Mouse (Mus musculus) adrenal gland, postnatal 4 days (tissue): ENCODE results near the gene Alox12. TPM values are rescaled to one million over a fixed set of nuclear protein-coding genes. Genes with fewer than 3 reads are reported as not detected.

ENCODE experiments used
- DNase-seq, 2 experiments: peaks; one replicate each; pipeline ENCODE4 v3.0.0; 2021 to 2022; ENCODE audit warnings: low spot score in 2 of 2, mixed read lengths in 2 of 2
- long read RNA-seq, 2 experiments: library from polyadenylated mRNA; stranded (forward); transcript quantifications; one replicate each; pipeline ENCODE4 v2.0.0; 2021
- total RNA-seq, 2 experiments: library from RNA; stranded (reverse); gene quantifications; 2 replicates each; pipeline ENCODE4 v1.2.3; 2021

Gene Alox12
- total RNA-seq = 1 to 10 TPM; 3.4 to 3.7 TPM
- long read RNA-seq, experiment 1, partial matches to known transcripts = 1 of 3 reads
- long read RNA-seq, experiment 1, other reads (novel, unspliced or antisense) = 0 of 3 reads
- long read RNA-seq, experiment 2, partial matches to known transcripts = 2 of 6 reads
- long read RNA-seq, experiment 2, other reads (novel, unspliced or antisense) = 2 of 6 reads

DNA sequence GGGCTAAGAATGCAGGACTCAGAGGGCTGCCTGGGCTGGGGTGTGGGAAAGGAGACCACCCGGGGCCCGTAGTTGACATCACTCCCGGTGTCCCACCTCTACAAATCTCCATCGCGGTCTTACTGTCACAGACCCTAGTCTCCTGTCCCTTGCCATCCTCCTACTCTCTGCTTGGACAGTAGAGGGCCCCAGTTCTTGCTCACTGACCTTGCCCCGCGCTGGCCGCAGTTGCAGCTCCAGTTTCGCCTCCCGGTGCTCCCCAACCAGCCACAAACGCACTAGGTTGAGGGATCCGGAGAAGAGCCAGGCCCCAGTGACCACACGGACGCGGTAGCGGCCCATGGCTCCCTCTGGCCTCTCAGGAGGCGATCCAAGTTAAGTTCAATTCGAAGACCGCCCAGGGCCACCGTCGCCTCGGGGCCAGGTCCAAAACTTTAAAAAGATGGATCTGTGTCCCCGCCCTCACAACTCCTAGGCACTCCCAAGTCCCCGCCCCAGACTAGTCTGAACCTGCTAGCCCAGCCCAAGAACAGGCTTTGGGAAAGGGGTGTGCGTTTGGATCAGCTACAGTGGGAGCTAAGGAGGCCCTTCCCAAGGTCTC, at the start of gene Alox12:
Alox12 (minus strand) TSS at position 423 of the 601 bp plus-strand sequence.
- DNase-seq = no peak

DNA sequence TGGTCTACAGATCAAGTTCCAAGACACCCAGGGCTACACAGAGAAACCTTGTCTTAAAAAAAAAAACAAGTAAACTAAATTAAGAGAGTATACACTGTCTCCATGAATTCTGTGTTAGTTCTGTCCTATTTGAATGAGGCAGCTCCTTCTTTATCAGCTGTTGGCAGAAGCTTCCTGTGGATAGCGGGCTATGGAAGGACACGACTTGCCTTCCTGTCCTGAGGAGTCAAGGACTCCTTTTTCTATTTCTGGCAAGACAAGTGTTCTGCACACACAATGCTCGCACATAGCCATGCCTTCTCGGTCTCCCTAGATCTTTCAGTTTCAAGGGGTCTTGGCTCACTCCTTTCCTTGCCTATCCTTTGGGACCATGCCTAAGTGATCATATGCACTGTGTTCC, 47.1 kb upstream of the Alox12 start:
- no peak for DNase-seq

DNA sequence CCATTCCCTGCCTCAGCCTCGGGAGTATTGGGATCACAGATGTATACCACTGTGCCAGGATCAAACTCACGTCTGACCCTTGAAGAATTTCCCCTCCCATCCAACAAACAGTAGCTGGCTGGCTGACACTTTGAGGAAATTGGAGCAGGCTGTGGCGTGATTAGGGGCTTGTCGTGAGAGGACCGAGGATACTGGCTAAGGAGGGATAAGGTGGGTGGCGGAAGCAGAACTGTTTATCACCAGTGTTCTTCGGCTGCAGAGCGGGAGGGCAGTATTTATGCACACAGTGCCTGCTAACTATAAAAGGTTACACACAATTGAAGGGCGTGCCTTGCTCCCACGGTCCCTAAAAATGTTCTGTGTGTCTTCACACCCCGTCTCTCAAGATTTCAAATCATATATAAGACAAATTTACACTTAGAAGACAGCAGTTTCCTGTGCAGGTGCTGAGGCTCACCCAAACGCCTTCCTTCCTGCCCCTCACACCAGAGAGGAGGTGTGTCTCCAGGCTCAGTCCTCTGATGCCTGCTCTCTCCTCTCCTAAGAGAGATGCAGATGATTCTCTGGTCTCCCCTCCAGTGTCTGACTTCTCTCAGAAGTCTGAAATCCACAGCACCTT, 42.8 kb upstream of the Alox12 start:
- no peak for DNase-seq

DNA sequence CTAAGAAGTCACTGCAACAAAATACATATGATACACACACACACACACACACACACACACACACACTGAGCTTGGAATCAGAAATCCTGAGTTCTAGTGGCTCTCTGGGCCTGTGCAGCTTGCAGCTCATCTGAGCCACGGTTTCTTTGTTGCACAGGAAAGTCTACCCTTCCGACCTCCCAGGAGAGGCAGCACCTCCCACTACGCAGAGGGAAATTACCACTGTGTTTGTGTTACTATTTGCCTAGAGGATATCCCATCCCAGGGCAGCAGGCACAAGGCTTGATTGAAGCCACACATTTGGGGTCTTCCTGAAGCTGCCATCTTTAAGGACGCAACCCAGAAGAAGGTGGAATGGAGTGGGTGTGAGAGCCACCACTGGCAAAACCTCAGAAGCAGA, 42.3 kb upstream of the Alox12 start:
- no peak for DNase-seq

DNA sequence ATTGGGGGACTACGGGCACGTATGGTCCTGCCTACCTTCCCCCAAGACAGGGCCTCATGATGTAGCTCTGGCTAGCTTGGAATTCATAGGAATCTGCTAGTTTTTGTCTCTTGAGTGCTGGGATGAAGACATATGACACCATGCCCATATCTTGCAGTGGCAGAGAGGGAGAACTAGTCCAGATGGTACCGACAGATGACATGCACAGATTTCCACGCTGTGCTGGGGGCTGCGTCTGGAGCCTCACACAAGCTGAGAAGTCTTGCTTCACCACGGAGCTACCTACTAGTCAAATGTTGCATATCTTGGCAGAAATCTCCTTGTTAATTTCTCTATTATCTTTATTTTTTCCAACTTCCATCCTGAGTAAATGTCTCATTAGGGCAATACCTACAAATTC, 38.7 kb upstream of the Alox12 start:
- DNase-seq = no peak

DNA sequence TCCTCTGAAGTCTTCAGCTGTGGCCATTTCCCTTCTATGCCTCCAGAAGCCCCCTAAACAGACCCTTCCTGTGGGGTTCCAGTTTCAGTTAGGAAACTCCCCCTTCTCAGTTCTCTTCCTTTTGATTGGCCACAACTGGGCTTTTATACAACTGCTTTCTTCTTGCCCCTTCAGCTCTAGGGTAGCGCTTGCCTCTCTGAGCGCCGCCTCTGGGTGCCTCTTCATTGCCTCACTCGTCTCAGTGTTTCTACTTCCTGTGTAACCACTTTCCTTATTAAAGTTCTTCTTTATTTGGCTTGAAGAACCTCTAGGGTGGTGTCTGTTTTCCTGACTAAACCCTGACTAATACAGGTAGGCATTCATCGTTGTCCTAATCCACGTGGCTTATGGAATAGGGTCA, 36.1 kb upstream of the Alox12 start:
- no peak for DNase-seq

DNA sequence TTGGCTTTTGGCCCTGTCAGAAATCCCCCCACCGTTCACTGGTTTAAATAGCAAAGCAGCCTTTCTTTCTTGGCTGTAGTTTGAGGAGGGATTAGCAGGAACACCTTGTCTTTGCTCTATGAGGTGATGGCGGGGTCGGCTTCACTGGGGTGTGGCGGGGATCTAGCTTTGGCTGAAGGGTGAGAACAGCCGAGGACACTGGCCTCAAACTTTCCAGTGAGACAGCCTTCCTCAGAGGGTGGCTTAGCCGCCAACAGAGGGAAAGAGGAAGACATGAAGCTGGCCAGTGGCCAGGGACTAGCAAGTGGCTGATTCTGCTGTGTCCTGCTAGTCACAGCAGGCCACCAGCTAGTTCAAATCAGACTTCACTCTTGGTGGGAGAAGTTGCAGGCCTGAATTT, 34.1 kb upstream of the Alox12 start:
- no peak for DNase-seq

DNA sequence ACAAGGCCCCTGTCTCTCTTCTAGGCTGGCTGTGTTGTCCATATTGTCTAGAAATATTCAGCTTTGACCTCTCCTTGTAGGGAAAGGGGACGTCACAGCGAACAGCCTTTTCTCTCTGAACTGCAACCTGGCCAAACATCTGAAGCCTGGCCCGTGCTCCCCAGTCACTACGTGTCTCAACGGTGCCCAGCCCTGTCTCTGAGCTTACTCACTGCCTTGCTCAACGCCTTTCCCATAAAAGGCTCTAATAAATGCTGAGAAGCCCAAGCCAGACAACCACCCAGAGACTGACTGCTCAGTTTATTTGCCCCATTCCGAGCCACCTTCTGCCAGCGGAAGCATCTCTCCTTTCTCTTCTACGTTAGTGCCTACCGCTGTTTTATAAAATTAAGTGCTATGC, 32.9 kb upstream of the Alox12 start:
- DNase-seq = no peak

DNA sequence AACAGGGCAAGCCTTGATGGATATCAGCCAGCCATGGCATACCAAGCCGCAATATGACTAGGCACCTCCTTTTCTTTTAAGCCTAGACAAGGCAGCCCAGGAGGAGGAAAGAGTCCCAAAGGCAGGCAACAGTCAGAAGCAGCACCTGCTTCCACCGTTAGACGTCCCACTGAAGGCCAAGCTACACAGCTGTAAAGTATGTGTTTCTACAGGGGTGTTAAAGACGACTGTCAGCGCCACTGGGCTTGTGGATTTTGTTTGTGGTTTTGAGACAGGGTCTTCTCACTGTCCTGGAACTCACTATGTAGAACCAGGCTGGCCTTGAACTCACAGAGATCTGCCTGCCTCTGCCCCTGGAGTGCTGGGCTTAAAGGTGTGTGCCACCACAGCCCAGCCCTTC, 30.5 kb upstream of the Alox12 start:
- DNase-seq = no peak

DNA sequence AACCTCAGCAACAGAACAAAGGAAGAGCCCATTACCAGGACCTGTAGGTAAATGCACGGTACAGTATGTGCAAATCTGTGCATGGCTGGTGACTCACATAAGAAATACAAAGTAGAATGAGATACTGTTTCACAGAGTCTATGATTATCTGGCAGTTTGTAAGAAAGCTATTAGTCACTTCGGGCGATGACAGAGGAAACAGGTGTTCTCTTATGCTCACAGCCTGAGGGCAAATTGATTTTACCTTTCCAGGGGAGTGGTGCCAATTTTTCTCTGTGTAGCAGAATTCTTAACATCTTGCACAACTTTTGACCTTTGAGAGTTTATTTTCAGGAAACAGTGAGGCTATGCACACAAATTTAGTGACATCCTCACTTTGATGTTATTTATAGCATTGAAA, 29.6 kb upstream of the Alox12 start:
- DNase-seq = no peak

DNA sequence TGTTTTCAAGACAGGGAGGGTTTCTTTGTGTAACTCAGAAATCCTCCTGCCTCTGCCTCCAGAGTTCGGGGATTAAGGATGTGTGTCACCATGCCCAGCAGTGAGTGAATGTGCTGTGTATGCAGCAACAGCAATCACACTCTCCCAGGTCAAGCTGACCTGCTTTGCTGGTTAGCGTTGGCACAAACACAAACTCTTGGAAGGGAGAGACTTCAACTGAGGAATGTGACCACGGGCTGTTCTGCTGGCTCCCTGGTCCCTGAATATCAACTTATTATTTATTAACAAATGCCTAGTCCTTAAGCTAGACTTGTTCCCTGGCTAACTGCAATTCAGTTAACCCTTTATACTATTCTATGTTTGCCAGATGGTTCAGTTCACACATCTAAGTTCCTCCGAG, 28.5 kb upstream of the Alox12 start:
- no peak for DNase-seq

DNA sequence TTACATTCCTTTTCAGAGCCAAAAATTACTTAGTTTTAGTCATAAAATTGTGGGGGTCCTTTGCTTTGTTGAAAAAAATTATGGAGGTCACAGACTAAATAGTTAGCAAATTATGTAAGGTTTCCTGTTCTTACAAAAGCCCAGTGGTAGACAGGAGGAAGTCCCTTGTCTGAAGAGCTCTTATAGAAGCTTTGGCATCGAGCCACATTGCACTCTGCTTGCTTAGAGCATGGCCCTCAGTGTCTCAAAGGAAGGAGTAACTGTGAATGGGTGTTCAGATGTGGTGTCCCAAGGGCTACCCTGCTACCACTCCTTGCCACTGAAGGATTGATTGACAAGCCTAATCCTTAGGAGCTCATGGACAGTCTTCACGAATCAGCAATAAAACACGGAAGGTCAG, 25.3 kb upstream of the Alox12 start:
- DNase-seq = no peak

DNA sequence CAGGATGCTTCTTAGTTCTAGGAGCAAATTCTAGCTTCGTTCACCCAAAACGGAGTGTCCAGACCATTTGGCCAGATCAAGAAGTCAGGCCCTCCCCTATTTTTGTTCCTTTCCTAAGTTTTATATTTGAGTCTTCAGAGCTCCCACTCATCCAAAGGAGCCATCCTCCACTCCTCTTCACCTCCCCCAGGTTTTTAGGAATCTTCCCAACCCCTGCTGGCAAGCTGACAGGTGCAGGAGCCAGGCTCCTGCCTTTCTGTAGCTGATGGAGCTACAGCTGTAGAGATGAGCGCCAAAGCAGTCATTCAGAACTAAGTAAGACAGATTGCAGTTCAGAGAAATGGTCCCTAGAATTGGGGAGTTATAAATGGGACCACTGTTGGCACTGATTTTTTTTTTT, 23.8 kb upstream of the Alox12 start:
- no peak for DNase-seq

DNA sequence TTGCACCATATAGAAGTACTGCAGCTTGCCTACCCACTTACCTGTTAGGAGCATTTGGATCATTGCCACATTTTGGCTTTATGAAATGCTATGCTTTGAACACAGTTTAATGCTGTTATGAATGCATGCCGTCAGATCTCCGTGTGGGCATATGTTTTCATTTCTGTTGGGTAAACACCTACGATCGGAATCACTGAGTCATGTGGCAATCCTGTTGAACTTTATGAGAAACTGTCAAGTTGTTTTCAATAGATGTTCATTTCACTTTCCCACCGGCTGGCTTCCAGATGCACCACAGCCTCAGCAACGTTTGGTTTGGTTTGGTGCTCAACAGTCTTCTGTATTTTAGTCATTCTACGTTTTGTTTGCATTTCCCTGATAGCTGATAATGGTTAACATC, 16.5 kb upstream of the Alox12 start:
- DNase-seq = no peak

DNA sequence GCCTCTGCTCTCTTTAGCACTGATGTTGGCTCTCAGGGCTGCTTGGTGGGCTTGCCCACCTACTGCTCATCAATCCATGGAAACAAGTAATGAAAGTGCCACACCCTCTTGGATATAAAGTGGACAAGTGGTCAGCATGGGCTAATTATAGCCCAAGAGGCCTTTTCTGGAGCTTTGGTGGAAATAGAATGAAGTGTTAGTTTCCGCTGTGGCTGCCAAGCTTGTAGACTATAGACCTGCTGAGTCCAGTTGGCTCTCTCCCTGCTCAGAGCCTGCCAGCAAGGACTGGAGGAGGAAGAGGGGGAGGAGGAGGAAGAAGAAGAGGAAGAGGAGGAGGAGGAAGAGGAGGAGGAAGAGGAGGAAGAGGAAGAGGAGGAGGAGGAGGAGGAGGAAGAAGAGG, 11.3 kb upstream of the Alox12 start:
- no peak for DNase-seq

DNA sequence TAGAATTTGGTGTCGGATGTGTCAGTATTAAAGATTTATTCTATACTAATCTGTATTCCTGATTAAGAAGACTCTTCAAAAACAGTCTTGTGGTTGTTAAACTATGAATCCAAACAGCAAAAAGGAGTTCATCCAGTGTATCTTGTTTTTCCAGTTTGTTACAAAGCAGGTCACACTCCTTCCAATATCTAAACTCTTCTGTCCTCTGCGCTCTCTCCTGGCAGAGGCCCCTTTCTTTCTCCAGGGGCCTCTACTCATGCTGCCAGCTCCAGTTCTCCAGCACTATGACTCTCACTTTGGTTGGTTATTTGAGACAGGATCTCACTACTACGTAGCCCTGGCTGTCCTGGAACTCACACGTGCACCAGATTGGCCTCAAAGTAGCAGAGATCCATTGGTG, 10.7 kb upstream of the Alox12 start:
- DNase-seq = no peak

DNA sequence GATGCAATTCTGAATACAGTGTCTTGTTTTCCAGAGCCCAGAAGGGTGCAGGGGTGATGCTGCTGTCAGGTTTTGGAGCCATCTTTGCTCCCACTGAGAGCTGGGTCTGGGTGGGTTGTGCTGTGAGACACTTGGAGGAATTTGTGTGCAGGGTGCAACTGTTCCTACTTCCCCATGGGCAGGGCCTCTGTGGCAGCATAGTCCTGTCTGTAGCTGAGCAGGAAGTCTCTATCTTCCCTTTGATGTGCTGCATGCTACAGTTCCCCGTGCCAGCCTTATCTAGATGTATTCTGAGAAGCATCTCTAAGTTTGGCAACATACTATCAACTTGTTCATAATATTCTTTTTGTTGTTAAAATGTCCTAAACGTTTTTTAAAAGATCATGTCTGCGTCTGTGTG, 10.1 kb upstream of the Alox12 start:
- DNase-seq = no peak

DNA sequence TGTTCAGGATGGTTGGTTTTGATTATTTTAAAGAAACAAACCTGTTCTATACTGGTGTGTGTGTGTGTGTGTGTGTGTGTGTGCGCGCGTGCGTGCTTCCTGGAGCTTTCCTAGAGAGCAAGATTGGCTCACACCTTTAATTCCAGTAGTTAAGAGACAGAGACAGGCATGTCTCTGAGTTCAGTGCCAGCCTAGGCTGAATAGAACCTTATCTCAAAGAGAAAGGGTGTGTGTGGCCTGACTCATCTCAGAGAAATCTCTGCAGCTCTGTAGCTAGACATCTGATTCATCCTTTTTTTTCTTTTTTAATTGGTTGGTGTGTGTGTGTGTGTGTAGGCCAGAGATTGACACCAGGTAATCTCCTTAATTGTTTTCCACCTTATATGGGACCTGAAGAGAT, 3.9 kb upstream of the Alox12 start:
- no peak for DNase-seq

DNA sequence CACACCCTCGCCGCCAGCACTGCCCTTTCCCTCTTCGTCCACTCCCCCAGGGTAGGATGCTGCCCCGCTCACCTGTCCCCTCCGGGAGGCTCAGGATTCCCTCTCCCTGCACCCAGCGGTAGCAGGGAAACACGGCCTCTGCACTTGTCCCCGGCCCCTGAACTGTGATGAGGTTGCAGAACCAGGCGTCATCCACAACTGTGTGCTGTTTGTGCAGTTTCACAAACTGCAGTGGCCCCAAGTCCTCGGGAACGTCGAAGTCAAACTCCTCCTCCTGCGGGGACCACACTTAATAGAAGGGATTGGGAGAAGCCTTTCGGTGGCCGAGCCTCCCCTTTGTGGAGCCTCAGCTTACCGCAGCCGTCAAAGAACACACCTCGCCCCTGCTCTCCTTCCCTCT, 816 bp downstream of the Alox12 start:
- no peak for DNase-seq

DNA sequence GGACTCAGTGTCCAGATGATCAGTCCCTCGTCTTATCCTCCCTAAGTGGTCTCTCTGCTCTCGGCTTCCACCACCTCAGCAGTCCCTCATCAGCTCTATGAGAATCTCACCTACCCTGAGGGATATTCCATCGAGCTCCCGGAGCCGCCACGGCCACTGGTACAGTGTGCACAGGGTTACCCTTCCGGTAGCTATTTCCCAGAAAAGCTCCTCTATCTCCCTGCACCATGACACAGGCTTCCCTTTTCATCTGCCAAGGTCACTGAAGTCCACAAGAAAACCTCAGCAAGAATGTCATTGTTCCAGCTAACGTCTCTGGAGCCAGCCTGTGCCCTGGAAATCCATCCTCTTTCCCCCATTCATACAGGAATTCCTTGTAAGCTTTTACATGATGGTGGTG, 3.3 kb downstream of the Alox12 start:
- no peak for DNase-seq

DNA sequence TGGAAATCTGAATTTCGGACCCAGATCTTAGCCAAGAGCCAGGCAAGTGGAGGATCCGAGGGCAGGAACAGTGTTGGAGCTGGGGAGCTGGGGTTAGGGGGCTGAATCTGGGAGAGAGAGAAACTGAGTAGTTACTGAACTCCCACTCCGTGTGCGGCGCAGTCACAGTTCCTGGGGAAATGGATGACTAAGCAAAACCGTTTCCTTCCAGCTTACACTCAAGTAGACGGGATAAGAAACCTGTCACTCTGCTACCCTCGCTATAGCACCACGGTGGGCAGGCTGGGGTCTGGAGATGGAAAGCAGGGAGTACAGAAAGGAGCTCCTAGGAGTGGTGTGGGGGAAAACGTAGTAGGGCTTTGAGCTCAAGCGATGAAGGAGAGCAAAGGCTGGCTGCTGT, 5.0 kb downstream of the Alox12 start:
- DNase-seq = no peak

DNA sequence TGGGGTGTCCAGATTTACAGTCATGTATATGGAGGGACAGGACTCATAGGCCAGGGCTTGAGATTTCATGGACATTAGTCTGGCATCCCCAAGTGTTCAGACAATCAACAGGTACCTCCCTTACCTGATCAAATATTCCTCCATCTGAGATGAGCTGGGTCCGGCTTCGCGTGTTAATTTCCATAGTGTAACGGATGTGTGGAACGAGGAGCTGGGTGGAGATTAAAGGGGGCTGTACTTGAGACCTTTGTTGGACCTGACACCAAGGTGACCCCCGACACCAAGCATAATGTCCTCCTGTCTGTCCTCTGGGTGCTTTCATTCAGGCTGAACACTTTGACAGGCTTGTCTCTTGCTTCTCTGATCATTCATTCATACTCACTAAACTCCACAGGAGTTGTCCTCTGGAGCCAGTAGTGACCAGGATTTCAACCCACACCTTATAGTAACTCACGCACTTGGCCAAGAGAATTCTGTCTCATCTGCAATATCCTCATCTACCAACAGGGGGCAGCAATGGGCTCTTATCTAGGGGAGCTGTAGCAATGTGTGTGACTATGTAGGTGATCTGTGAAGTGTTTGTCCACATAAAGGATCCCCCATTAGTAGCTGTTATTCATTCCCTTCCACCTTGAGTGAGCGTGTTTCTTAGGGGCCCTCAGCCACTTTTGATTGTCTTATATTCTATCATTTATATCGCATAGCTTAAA, 7.9 kb downstream of the Alox12 start:
- peak in 1 of 2 experiments; percentile 58 for DNase-seq

DNA sequence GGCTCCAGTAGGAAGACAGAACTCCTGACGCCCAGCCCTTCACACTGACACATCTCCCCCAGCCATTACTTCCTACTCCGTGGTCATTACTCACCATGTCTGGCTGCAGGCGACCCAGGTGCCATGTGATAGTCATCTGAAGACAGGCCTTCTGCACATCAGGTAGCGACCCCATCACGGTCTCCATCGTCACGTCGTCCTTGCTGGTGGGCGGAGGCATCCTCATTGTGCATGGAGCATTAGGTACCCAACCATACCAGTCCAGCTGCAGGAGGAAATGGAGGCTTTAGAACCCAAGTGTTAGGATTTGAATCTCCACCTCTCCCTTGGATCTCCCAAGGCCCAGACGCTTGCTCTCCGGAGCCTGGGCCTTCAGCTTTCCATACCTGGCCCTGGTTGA, 12.6 kb downstream of the Alox12 start:
- DNase-seq = no peak
